Mouse (Mus musculus): ENCODE data around the gene Cfap97d2. TPM values are rescaled to one million over a fixed set of nuclear protein-coding genes. Genes with fewer than 3 reads are reported as not detected.

The Cfap97d2 gene
- polyA plus RNA-seq, 1 experiment: 6.9 TPM

DNA sequence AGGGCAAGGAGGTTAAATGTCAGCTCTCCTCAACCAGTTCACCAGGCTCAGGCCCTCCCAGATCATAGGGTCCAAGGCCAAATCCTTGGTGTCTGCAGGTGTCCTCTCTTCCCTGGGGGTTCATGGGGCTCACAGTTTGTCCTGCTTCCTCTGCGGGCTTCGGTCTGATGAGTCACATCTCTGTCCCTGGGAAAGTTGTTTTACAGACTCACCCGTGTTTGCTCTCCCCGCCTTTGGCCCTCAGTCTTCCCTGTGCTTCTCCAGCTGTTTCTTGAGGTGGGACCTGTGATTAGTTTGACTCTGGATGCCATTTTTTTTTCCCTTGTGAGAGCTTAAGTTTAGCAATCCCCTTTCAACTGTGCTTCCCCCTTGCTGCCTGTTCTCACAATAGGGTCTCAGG lies 9.5 kb upstream of the Cfap97d2 start:
- H3K9me3 ChIP-seq: no peaks in the 10 kb centered on the region
- peaks cover 5% of the 10 kb centered on the region for H3K27me3 ChIP-seq (replicated peaks)
- TF ChIP-seq FLI1 (IDR thresholded peaks at IDR 0.05; ENCODE audit: low read length) (no peak), GATA1 (IDR thresholded peaks at IDR 0.05; ENCODE audit: borderline replicate concordance, low read length) (no peak)
- H3K4me1 ChIP-seq: peaks cover 88% of the 10 kb centered on the region
- peak overlapping the region; percentile 34 for H3K4me3 ChIP-seq (replicated peaks)
- peaks cover 7% of the 10 kb centered on the region for H3K36me3 ChIP-seq (replicated peaks; ENCODE audit: low read length)

DNA sequence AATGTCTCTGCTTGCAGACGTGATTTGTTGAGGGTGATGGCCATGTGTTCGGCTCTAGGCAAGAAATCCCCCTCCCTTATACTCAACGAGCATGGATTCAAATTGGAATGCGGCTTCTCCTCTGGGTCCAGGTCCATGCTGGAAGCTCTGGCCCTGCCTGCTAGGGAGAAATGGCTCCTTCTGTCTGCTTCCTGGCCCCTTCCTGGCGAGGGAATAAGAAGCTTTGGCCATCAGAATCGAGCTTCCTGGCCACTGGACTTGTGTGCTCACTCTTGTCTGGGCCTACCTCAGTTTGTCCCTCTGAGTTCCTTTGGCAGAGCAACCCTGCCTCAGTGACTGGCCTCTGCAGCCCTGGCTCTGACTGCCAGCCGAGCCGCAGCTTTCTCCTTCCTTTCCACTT lies 8.5 kb upstream of the Cfap97d2 start:
- no peak overlapping the region for H3K4me3 ChIP-seq (replicated peaks)
- peaks cover 5% of the 10 kb centered on the region for H3K27me3 ChIP-seq (replicated peaks)
- TF ChIP-seq GATA1 (IDR thresholded peaks at IDR 0.05; ENCODE audit: borderline replicate concordance, low read length) (no peak), FLI1 (IDR thresholded peaks at IDR 0.05; ENCODE audit: low read length) (no peak)

DNA sequence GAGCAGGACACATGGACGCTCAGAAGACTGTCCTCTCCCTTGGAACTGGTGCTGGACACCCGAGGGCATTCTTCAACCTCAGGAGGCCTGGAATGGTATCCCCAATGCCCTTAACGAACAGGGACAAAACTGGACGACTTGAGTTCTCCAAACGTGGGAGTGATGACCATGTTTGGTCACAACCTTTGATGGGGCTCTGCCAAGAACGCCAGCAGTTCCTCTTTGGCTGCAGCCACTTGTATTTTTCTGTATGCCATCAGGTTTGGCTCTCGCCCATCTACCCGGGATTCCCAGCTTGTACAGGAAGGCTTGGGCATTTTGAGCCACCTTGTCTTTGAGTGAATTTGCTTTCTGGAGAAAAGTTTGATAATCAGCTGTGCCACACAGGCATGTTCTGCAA lies 8.0 kb upstream of the Cfap97d2 start:
- Histone ChIP-seq H3K27me3 (replicated peaks) (peaks cover 3% of the 10 kb centered on the region), H3K36me3 (replicated peaks; ENCODE audit: low read length) (peaks cover 3% of the 10 kb centered on the region)
- TF ChIP-seq FLI1 (IDR thresholded peaks at IDR 0.05; ENCODE audit: low read length) (no peak), GATA1 (IDR thresholded peaks at IDR 0.05; ENCODE audit: borderline replicate concordance, low read length) (no peak)

More for the DNA sequence above, 8.5 kb upstream of the Cfap97d2 start:
- peaks cover 94% of the 10 kb centered on the region for H3K4me1 ChIP-seq
- H3K9me3 ChIP-seq: no peaks in the 10 kb centered on the region
- H3K36me3 ChIP-seq (replicated peaks; ENCODE audit: low read length): peaks cover 3% of the 10 kb centered on the region

DNA sequence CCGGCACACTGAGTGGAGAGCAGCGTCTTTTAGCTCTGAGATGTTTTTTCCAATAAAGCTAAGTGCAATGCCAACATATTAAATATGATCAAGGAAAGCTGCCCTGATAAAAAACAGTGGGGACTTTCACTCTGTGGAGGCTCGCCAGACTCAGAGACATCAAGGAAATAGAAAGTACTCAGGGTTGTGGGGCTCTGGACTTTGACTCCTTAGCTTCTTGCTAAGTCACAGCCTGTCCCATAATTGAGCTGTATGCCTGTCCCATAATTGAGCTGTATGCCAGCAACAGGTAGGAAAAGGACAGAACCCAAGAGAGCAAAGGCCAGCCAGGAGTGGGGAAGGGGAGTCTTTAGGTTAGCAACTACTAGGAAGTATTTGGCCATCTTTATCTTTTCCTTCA lies 7.4 kb upstream of the Cfap97d2 start:
- H3K9me3 ChIP-seq: no peaks in the 10 kb centered on the region
- H3K4me1 ChIP-seq: peaks cover 96% of the 10 kb centered on the region
- no peak overlapping the region for H3K4me3 ChIP-seq (replicated peaks)
- H3K36me3 ChIP-seq (replicated peaks; ENCODE audit: low read length): peaks cover 3% of the 10 kb centered on the region
- peaks cover 3% of the 10 kb centered on the region for H3K27me3 ChIP-seq (replicated peaks)
- TF ChIP-seq GATA1 (IDR thresholded peaks at IDR 0.05; ENCODE audit: borderline replicate concordance, low read length): no peak

More for the DNA sequence above, 8.0 kb upstream of the Cfap97d2 start:
- Histone ChIP-seq H3K9me3 (no peaks in the 10 kb centered on the region), H3K4me3 (replicated peaks) (no peak overlapping the region), H3K4me1 (peaks cover 94% of the 10 kb centered on the region)

DNA sequence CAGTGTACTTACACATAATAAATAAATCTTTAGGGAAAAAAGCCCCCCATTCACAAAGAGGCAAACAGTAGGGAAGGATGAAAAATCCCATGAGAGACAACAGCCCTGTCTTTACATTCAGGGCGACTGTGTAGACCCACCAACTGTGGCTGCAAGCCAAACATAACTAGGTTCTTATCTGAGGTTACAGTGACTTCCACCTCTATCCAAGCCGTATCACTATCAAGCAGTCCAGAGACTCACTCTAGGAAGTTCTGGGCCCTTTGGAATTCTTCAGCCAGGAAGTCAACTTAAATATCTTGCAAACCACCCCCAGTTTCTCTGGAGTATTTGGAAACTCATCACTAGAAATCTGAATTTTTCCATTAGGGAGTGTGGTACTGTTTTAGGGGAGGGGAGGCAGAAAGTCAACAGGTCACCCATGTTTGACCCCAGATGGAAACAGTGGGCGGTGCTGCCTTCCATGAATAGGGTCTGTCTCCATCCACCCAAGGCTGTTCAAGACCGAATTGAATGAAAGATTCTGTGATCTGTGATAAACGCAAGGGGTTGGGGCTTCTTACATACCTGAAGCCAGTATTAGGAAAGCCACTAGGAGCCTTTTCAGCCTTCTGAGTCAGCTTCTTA lies 6.3 kb upstream of the Cfap97d2 start:
- H3K27me3 ChIP-seq (replicated peaks): no peaks in the 10 kb centered on the region
- no peak for TF ChIP-seq FLI1 (IDR thresholded peaks at IDR 0.05; ENCODE audit: low read length)
- no peak; the same call in 2 of the 3 replicates for TF ChIP-seq GATA1 (IDR thresholded peaks at IDR 0.05; ENCODE audit: borderline replicate concordance, low read length)
- peak overlapping the region; percentile 54 for H3K4me3 ChIP-seq (replicated peaks)
- peaks cover 98% of the 10 kb centered on the region for H3K4me1 ChIP-seq
- peaks cover 3% of the 10 kb centered on the region for H3K36me3 ChIP-seq (replicated peaks; ENCODE audit: low read length)
- H3K9me3 ChIP-seq: no peaks in the 10 kb centered on the region

DNA sequence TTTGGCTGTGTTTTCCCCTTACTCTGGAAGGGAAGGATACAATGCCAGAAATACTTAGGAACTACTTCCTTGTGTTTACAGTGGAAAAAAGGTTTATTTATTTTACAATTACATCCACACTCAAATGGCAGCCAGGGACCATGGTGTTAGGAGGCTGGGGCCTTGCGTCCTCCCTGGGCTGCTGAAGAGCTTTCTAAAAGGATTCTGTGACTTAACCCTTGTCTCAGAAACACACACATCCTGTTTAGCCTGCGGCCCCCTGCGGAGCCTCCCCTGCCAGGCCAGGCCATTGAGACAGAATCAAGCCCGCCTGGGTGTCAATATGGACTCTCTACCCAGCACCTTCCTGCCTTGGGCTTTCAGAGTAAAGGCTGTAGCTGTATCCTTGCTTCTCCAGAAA lies 2.9 kb upstream of the Cfap97d2 start:
- no peaks in the 10 kb centered on the region for H3K9me3 ChIP-seq
- H3K4me1 ChIP-seq: peaks cover 90% of the 10 kb centered on the region
- H3K4me3 ChIP-seq (replicated peaks): no peak overlapping the region
- TF ChIP-seq GATA1 (IDR thresholded peaks at IDR 0.05; ENCODE audit: borderline replicate concordance, low read length): no peak
- TF ChIP-seq FLI1 (IDR thresholded peaks at IDR 0.05; ENCODE audit: low read length): no peak
- H3K36me3 ChIP-seq (replicated peaks; ENCODE audit: low read length): peaks cover 5% of the 10 kb centered on the region
- H3K27me3 ChIP-seq (replicated peaks): no peaks in the 10 kb centered on the region

DNA sequence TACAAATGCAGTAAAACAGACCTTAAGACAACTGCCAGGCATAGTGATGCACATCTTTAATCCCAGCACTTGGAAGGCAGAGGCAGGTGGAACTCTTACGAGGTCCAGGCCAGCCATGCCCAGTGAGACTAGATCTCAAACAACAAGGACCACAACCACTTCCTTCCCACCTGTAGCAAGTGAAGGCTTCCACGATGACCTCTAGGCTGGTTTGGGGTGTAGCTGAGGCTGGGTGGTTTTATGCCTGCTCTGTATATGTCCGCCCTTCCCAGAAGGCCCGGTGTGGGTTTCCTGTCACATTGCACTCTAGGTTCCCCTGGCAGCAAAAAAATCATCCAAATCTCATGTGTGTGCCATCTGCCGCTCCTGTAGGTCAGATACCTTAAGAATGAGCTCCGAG lies 1.9 kb upstream of the Cfap97d2 start:
- Histone ChIP-seq H3K36me3 (replicated peaks; ENCODE audit: low read length) (peaks cover 7% of the 10 kb centered on the region), H3K27me3 (replicated peaks) (no peaks in the 10 kb centered on the region), H3K4me1 (peaks cover 90% of the 10 kb centered on the region), H3K4me3 (replicated peaks) (no peak overlapping the region), H3K9me3 (no peaks in the 10 kb centered on the region)
- TF ChIP-seq GATA1 (IDR thresholded peaks at IDR 0.05; ENCODE audit: borderline replicate concordance, low read length): no peak
- TF ChIP-seq FLI1 (IDR thresholded peaks at IDR 0.05; ENCODE audit: low read length): no peak

DNA sequence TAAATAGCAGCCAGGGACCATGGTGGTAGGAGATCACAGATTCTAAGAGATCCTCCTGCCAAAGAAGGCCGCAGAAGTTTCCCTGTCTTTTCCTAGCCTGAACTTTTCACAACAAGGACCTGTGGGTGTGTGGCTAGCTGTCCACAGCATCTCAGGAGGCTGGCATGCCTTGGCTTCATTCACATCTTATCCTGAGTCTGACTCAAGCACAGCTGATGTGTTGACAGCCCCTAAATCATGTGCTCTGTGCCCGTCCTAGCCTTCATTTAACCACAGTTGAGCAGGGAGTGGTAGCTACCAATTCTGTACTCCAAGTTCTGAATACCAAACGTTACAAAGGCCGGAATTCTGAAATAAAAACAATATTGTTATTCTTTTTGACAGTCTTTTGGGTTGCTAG lies 1.4 kb upstream of the Cfap97d2 start:
- TF ChIP-seq FLI1 (IDR thresholded peaks at IDR 0.05; ENCODE audit: low read length): no peak
- no peak for TF ChIP-seq GATA1 (IDR thresholded peaks at IDR 0.05; ENCODE audit: borderline replicate concordance, low read length)
- Histone ChIP-seq H3K9me3 (no peaks in the 10 kb centered on the region), H3K27me3 (replicated peaks) (no peaks in the 10 kb centered on the region), H3K4me1 (peaks cover 88% of the 10 kb centered on the region), H3K36me3 (replicated peaks; ENCODE audit: low read length) (peaks cover 7% of the 10 kb centered on the region), H3K4me3 (replicated peaks) (no peak overlapping the region)

DNA sequence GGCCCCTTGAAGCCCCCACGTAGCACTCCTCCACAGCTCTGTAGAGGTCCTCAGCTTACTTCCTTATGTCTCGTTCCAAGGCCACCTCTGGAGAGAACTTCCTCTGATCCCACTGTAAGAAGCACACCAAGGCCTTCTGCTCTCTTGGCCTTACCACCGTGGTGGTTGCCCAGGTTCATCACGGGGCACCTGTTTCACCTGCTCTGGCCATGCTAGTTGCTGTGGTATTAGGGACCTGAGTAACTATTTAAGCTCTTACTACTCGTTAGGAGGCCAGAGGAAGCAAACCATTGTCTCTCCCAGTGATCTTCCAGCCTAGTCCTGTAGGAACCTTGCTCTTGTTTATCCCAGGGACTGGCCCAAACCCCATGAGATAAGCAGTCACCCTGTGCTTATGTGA lies 1.2 kb downstream of the Cfap97d2 start:
- H3K4me1 ChIP-seq: peaks cover 62% of the 10 kb centered on the region
- H3K36me3 ChIP-seq (replicated peaks; ENCODE audit: low read length): peaks cover 7% of the 10 kb centered on the region
- no peak for TF ChIP-seq GATA1 (IDR thresholded peaks at IDR 0.05; ENCODE audit: borderline replicate concordance, low read length)
- no peaks in the 10 kb centered on the region for H3K27me3 ChIP-seq (replicated peaks)
- H3K4me3 ChIP-seq (replicated peaks): no peak overlapping the region
- no peaks in the 10 kb centered on the region for H3K9me3 ChIP-seq

DNA sequence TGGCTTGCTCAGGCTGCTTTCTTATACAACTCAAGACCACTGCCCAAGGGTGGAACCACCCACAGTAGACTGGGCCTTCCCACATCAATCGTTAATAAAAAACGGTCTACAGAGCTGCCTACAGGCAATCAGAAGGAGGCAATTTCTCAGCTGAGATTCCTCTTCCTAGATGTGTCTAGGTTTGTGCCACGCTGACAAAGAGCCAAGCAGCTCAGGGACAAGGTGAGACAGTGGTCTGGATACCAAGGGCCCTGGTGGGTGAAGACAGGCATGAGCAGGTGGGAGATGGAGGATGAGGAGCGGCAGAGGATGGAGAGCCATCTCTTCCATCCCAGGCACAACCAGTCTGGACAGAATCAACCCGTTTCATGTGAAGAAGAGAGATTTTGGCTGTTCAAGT lies 2.8 kb downstream of the Cfap97d2 start:
- Histone ChIP-seq H3K4me1 (peaks cover 46% of the 10 kb centered on the region), H3K36me3 (replicated peaks; ENCODE audit: low read length) (peaks cover 7% of the 10 kb centered on the region), H3K27me3 (replicated peaks) (no peaks in the 10 kb centered on the region), H3K9me3 (no peaks in the 10 kb centered on the region), H3K4me3 (replicated peaks) (no peak overlapping the region)
- TF ChIP-seq GATA1 (IDR thresholded peaks at IDR 0.05; ENCODE audit: borderline replicate concordance, low read length) (no peak), FLI1 (IDR thresholded peaks at IDR 0.05; ENCODE audit: low read length) (no peak)

DNA sequence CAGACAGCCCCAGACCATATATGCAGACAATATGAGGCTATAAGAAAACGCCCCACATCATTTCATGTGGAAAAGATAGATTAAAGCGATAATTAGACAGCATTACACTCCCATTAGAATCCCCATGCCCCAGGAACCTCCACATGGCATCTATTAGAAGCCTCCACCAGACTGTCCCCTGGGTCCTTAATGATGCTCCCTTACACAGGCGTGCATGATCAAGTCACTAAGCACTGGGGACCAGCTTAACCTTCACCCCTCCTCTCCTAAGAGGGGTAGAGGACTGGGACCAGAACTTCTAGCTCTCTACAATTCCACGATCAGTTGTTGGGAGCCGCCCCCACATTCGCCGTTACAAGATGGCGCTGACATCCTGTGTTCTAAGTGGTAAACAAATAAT lies 13.3 kb downstream of the Cfap97d2 start:
- no peaks in the 10 kb centered on the region for H3K27me3 ChIP-seq (replicated peaks)
- no peaks in the 10 kb centered on the region for H3K4me1 ChIP-seq
- no peaks in the 10 kb centered on the region for H3K36me3 ChIP-seq (replicated peaks; ENCODE audit: low read length)
- H3K9me3 ChIP-seq: no peaks in the 10 kb centered on the region
- no peak overlapping the region for H3K4me3 ChIP-seq (replicated peaks)
- TF ChIP-seq GATA1 (IDR thresholded peaks at IDR 0.05; ENCODE audit: borderline replicate concordance, low read length): no peak
- no peak for TF ChIP-seq FLI1 (IDR thresholded peaks at IDR 0.05; ENCODE audit: low read length)

All from megakaryocyte, embryonic 14.5 days (primary cell).